In genomic region chr7:64185203-64185931, GRCm38 (mm10) we compare ENCODE assay signal across 12 mouse cellular contexts. TPM values are rescaled to one million over a fixed set of nuclear protein-coding genes. Genes with fewer than 3 reads are reported as not detected.
A peak's percentile ranks its signal among the peaks of the same experiment; 100 is the strongest.
DNase-seq lines count a peak whose midpoint lies in the region; ATAC-seq and TF ChIP-seq lines count a peak whose summit lies in the region.
"Had no signal": no experiment of that assay in that cellular context is flagged by ENCODE, and none has a peak within 500 bp of the region (broad histone marks: within the 10 kb centered on the region; RNA-seq: fewer than 3 reads in every experiment).

No protein-coding gene starts in this region.

- no peak overlapping the region for H3K4me2 ChIP-seq in embryonic facial prominence, embryonic 12.5 days (replicated peaks)
- H3K4me2 ChIP-seq in limb, embryonic 12.5 days, result no peak overlapping the region
- no peak overlapping the region for H3K4me2 ChIP-seq in lung, postnatal 0 days (replicated peaks; ENCODE audit: low read depth, low read length)

- H3K27ac ChIP-seq in embryonic facial prominence, embryonic 12.5 days, result no peak overlapping the region
- no peak overlapping the region for H3K27ac ChIP-seq in limb, embryonic 12.5 days
- no peak overlapping the region for H3K27ac ChIP-seq in lung, postnatal 0 days (ENCODE audit: low read length)

- WGBS in embryonic facial prominence, embryonic 12.5 days, result 27% methylated on average over 10 of the region's 10 CpGs
- WGBS in limb, embryonic 12.5 days, result 26% methylated on average over 10 of the region's 10 CpGs
- 51% methylated on average over 10 of the region's 10 CpGs for WGBS in lung, postnatal 0 days

- no peak overlapping the region for H3K9ac ChIP-seq in embryonic facial prominence, embryonic 12.5 days
- no peak overlapping the region for H3K9ac ChIP-seq in limb, embryonic 12.5 days (replicated peaks)
- H3K9ac ChIP-seq in lung, postnatal 0 days (replicated peaks; ENCODE audit: low read depth), result no peak overlapping the region

- H3K4me3 ChIP-seq in embryonic facial prominence, embryonic 12.5 days, result no peak overlapping the region
- H3K4me3 ChIP-seq in limb, embryonic 12.5 days (replicated peaks), result no peak overlapping the region
- no peak overlapping the region for H3K4me3 ChIP-seq in lung, postnatal 0 days (ENCODE audit: low read depth, low read length)
- H3K4me3 ChIP-seq: megakaryocyte, embryonic 14.5 days had no signal

- peaks cover 9% of the 10 kb centered on the region; the same call in 1 of the 2 replicates for H3K4me1 ChIP-seq in embryonic facial prominence, embryonic 12.5 days
- peaks cover 10% of the 10 kb centered on the region for H3K4me1 ChIP-seq in limb, embryonic 12.5 days (replicated peaks)
- no peaks in the 10 kb centered on the region for H3K4me1 ChIP-seq in lung, postnatal 0 days (ENCODE audit: insufficient read depth, low read depth, low read length)
- H3K4me1 ChIP-seq: megakaryocyte, embryonic 14.5 days had no signal

- peak; percentile 46 for DNase-seq in embryo, embryonic 11 days
- DNase-seq in embryo, embryonic 10 days (ENCODE audit: low spot score), result no peak
- DNase-seq in thymus, postnatal 0 days (ENCODE audit: low spot score), result peak; percentile 52
- no peak for DNase-seq in lung, postnatal 0 days (ENCODE audit: low spot score)
- no peak for DNase-seq in natural killer cell, adult 2 months (ENCODE audit: low spot score in 2 of 2)
- DNase-seq in heart, postnatal 4 days, result no peak
- DNase-seq: cerebellum, adult 2 months had no signal

- no peak for TF ChIP-seq CTCF in lung, postnatal 0 days (IDR thresholded peaks at IDR 0.05)

- no peaks in the 10 kb centered on the region for H3K9me3 ChIP-seq in embryonic facial prominence, embryonic 12.5 days
- no peaks in the 10 kb centered on the region for H3K9me3 ChIP-seq in limb, embryonic 12.5 days
- H3K9me3 ChIP-seq in lung, postnatal 0 days (ENCODE audit: low read length), result no peaks in the 10 kb centered on the region
- H3K9me3 ChIP-seq: megakaryocyte, embryonic 14.5 days had no signal

- TF ChIP-seq EP300 in lung, postnatal 0 days (IDR thresholded peaks at IDR 0.05), result no peak

- no peaks in the 10 kb centered on the region for H3K27me3 ChIP-seq in embryonic facial prominence, embryonic 12.5 days
- peaks cover 8% of the 10 kb centered on the region for H3K27me3 ChIP-seq in limb, embryonic 12.5 days
- no peaks in the 10 kb centered on the region for H3K27me3 ChIP-seq in lung, postnatal 0 days (replicated peaks; ENCODE audit: insufficient read depth, low read length)

- no peaks in the 10 kb centered on the region for H3K36me3 ChIP-seq in embryonic facial prominence, embryonic 12.5 days
- H3K36me3 ChIP-seq in limb, embryonic 12.5 days, result no peaks in the 10 kb centered on the region
- H3K36me3 ChIP-seq in lung, postnatal 0 days (ENCODE audit: insufficient read depth, low read length), result no peaks in the 10 kb centered on the region

- ATAC-seq in embryonic facial prominence, embryonic 12.5 days (ENCODE audit: insufficient number of reproducible peaks, insufficient read depth, low FRiP score, low TSS enrichment), result peak; percentile 89
- ATAC-seq in limb, embryonic 12.5 days (ENCODE audit: insufficient number of reproducible peaks, insufficient read depth, low FRiP score, low TSS enrichment, low read depth), result peak; percentile 26; the same call in 1 of the 2 replicates
- ATAC-seq in lung, postnatal 0 days, result no peak

RNA-seq across cellular contexts. Expression of gene Trpm1, which starts 31.7 kb away (rescaled TPM):
- 7.9 and 20.5 TPM in 2 replicates for polyA plus RNA-seq in embryonic facial prominence, embryonic 12.5 days (2016; fragmentation: Nextera tagmentation; extraction: Ambion mirVana)
- polyA plus RNA-seq in limb, embryonic 12.5 days (2016; fragmentation: Nextera tagmentation; extraction: Ambion mirVana), result 0.37 and 0.68 TPM in 2 replicates
- polyA plus RNA-seq in thymus, postnatal 0 days (2015; fragmentation: Nextera tagmentation; extraction: Ambion mirVana), result 1.5 and 1.8 TPM in 2 replicates
- polyA plus RNA-seq in lung, postnatal 0 days (2015; fragmentation: Nextera tagmentation; extraction: Ambion mirVana), result not detected in 2 replicates
- total RNA-seq in heart, postnatal 4 days (2021), result not detected
- total RNA-seq: liver, adult 2 months had no signal
- polyA plus RNA-seq: cerebellum, adult 2 months; large intestine, adult 2 months had no signal

Comparison
In these comparisons a context has a peak if more than half of its experiments do, and no peak if none do; other contexts are left out.
1. DNase-seq: peak in embryo, embryonic 11 days (single experiment) and thymus, postnatal 0 days (single experiment); none in embryo, embryonic 10 days (single experiment), lung, postnatal 0 days (single experiment), natural killer cell, adult 2 months (0 of 2) and heart, postnatal 4 days (single experiment).